Mouse (Mus musculus): ENCODE measurements around the gene 2700097O09Rik. TPM values are rescaled to one million over a fixed set of nuclear protein-coding genes. Genes with fewer than 3 reads are reported as not detected.

2700097O09Rik gene
- 13.7 and 16.3 TPM in 2 replicates for polyA plus RNA-seq (2012; rRNA removed)

DNA sequence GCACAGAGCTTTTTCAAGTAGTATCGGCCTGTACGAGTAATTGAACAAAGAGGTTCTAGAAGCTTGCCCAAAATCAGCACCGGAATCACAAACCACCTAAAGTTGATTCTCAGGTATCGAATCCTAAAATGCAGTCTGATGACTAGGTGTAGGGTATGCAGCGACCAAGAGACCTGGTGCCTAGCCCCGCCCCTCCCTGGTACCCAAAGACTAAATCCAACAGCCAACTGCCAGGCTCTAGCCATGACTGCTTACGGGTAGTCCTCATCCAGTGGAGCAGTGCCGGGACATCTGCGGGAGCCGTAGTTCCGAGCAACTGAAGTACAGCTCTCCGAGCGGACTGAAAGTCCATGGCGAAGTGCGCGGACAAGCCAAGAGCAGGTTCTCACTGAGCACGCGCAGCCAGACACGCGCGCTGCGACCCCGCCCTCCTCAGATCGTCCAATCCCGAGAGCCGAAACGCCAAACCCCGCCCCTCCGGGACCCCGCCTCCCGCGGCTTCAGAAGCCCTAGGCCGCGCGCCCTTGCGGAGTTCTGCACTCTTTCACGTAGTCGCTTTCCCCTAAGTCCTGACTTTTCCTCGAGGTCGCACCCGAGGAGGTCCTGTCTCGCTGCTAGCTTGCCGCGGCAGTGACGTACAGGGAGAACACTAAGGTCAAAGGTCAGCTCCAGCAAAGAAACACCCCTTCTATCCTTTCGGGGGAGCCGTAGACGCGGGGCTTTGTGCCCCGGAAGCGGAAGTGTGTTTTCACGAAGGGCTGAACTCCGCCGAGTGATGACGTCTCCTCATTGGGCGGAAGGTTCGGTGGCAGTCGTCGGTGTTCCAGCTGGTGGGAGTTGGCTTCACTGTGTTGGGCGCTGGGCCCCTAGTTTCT, at the start of gene 2700097O09Rik, which contains the start of gene Srp54a:
TSS of gene 2700097O09Rik (minus strand) at position 385 of the 875 bp plus-strand sequence.
TSS of gene Srp54a (plus strand) at position 537 of the 875 bp plus-strand sequence.

DNA sequence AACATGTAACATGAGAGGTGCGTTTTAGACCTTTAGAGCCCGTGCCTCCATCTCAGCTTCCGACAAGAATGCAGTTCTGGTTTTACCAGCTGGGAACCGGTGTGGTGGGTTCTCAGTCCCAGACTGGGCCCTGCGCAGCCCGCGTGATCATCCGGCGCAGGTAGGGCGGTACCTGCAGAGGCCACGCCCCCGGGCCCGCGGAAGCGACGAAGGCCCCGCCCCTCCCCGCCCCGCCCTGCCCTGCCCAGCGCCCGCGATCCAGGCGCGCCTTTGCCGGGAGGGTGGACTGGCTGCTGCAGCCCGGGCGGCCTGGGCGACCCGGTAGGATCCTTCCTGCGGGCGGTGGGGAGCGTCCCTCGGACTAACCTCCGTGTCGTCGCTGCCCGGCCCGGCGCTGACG, 44.3 kb upstream of the 2700097O09Rik start, which contains the start of gene Fam177a:
TSS of gene Fam177a (plus strand) at position 228 of the 400 bp plus-strand sequence.

DNA sequence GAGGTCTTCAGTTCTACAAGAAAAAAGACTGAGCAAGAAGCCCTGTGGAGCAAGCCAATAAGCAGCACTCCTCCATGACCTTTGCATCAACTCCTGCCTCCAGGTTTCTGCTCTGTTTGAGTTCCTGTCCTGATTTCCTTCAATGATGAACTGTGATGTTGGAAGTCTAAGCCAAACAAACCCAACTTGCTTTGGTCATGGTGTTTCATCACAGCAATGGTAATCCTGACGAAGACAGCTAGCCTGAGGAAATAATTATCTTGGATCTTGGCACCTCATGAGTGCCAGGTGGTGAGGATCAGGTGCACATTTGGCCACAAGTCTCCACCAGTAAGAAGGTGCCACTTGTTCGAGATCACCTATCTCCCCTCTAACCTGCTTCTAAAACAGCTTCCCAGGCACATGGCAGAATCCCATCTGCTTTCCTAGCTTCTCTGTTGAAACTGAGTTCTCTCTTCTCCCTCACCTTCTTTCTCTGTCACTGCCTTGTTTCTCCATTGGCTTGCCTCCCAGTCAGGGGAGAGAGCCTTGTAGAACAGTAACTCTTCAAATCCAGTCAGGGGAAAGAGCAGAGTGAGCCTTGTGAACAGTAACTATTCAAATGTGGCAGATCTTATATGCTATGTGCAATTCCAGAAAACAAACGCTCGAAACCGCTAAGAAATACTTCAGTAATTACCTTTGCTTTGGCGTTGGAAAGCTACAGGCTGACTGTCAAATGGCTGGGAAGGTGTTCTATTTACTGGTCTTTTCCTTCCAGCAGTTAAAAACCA, 66.1 kb downstream of the 2700097O09Rik start, which contains the start of gene Baz1a:
TSS of gene Baz1a (minus strand) at position 723 of the 773 bp plus-strand sequence.

Other genes starting within 250 kb of the 2700097O09Rik start
- 9.5 and 10.2 TPM in 2 replicates for gene Cfl2, start 217.2 kb downstream of the 2700097O09Rik start, polyA plus RNA-seq (2012; rRNA removed)
- not detected in 2 replicates for gene Gm20403, start 93.6 kb downstream of the 2700097O09Rik start, polyA plus RNA-seq (2012; rRNA removed)
- 18.3 and 21.1 TPM in 2 replicates for gene Baz1a, start 65.8 kb downstream of the 2700097O09Rik start, polyA plus RNA-seq (2012; rRNA removed)
- gene Srp54a, start 152 bp upstream of the 2700097O09Rik start, polyA plus RNA-seq (2012; rRNA removed): 19.7 and 21.0 TPM in 2 replicates
- 4.4 and 4.8 TPM in 2 replicates for gene Fam177a, start 44.4 kb upstream of the 2700097O09Rik start, polyA plus RNA-seq (2012; rRNA removed)
- gene Srp54b, start 75.0 kb upstream of the 2700097O09Rik start, polyA plus RNA-seq (2012; rRNA removed): 15.0 and 15.1 TPM in 2 replicates
- gene 1700047I17Rik2, start 119.5 kb upstream of the 2700097O09Rik start, polyA plus RNA-seq (2012; rRNA removed): not detected in 2 replicates
- gene Srp54c, start 150.1 kb upstream of the 2700097O09Rik start, polyA plus RNA-seq (2012; rRNA removed): 22.3 and 22.4 TPM in 2 replicates
- gene 1110008L16Rik, start 219.5 kb upstream of the 2700097O09Rik start, polyA plus RNA-seq (2012; rRNA removed): 5.5 and 5.7 TPM in 2 replicates
- gene Ppp2r3c, start 222.9 kb upstream of the 2700097O09Rik start, polyA plus RNA-seq (2012; rRNA removed): 5.4 and 6.2 TPM in 2 replicates